Mouse (Mus musculus): ENCODE measurements around the gene Foxd4. TPM values are rescaled to one million over a fixed set of nuclear protein-coding genes. Genes with fewer than 3 reads are reported as not detected.

Foxd4 gene
- polyA plus RNA-seq, 1 experiment from 2014 or later, result not detected

GRCm38 (mm10) chr19:24902256-24902655 lies 1.3 kb upstream of the Foxd4 start:
- Histone ChIP-seq H3K36me3 (ENCODE audit: control insufficient read depth, insufficient read depth, low read length) (no peaks in the 10 kb centered on the region), H3K4me2 (ENCODE audit: low read depth, low read length, severe bottlenecking) (no peak overlapping the region), H3K9ac (ENCODE audit: low read length) (no peak overlapping the region), H3K27me3 (ENCODE audit: control insufficient read depth, insufficient read depth, low read length) (peaks cover 52% of the 10 kb centered on the region), H3K4me1 (replicated peaks; ENCODE audit: control insufficient read depth, insufficient read depth, low read length) (peaks cover 10% of the 10 kb centered on the region), H3K9me3 (ENCODE audit: control insufficient read depth, low read length) (no peaks in the 10 kb centered on the region), H3K4me3 (ENCODE audit: low read depth, low read length) (no peak overlapping the region), H3K27ac (ENCODE audit: low read depth, low read length) (no peak overlapping the region)
- no peak for DNase-seq (ENCODE audit: low spot score)
- ATAC-seq (replicated peaks; ENCODE audit: low FRiP score), result no peak
- WGBS, result 1% methylated on average over 2 of the region's 2 CpGs

GRCm38 (mm10) chr19:24901666-24902065 lies 669 bp upstream of the Foxd4 start:
- H3K9me3 ChIP-seq (ENCODE audit: control insufficient read depth, low read length), result no peaks in the 10 kb centered on the region
- H3K4me2 ChIP-seq (ENCODE audit: low read depth, low read length, severe bottlenecking), result no peak overlapping the region
- no peak for ATAC-seq (replicated peaks; ENCODE audit: low FRiP score)
- H3K4me3 ChIP-seq (ENCODE audit: low read depth, low read length), result no peak overlapping the region
- H3K27me3 ChIP-seq (ENCODE audit: control insufficient read depth, insufficient read depth, low read length), result peaks cover 58% of the 10 kb centered on the region
- H3K9ac ChIP-seq (ENCODE audit: low read length), result no peak overlapping the region
- WGBS, result 7% methylated on average over 3 of the region's 3 CpGs
- peaks cover 12% of the 10 kb centered on the region for H3K4me1 ChIP-seq (replicated peaks; ENCODE audit: control insufficient read depth, insufficient read depth, low read length)
- DNase-seq (ENCODE audit: low spot score), result no peak
- no peak overlapping the region for H3K27ac ChIP-seq (ENCODE audit: low read depth, low read length)
- no peaks in the 10 kb centered on the region for H3K36me3 ChIP-seq (ENCODE audit: control insufficient read depth, insufficient read depth, low read length)

GRCm38 (mm10) chr19:24899578-24900544 lies 1.1 kb downstream of the Foxd4 start:
- under 1% methylated on average over 83 of the region's 84 CpGs for WGBS
- H3K27me3 ChIP-seq (ENCODE audit: control insufficient read depth, insufficient read depth, low read length), result peaks cover 68% of the 10 kb centered on the region
- peak overlapping the region; percentile 20; the same call in 1 of the 2 replicates for H3K9ac ChIP-seq (ENCODE audit: low read length)
- H3K27ac ChIP-seq (ENCODE audit: low read depth, low read length), result no peak overlapping the region
- peak overlapping the region; percentile 71 for H3K4me2 ChIP-seq (ENCODE audit: low read depth, low read length, severe bottlenecking)
- peak overlapping the region; percentile 38 for H3K4me3 ChIP-seq (ENCODE audit: low read depth, low read length)
- peaks cover 12% of the 10 kb centered on the region for H3K4me1 ChIP-seq (replicated peaks; ENCODE audit: control insufficient read depth, insufficient read depth, low read length)
- DNase-seq (ENCODE audit: low spot score) (peak; percentile 76), ATAC-seq (replicated peaks; ENCODE audit: low FRiP score) (peak; percentile 66)
- H3K36me3 ChIP-seq (ENCODE audit: control insufficient read depth, insufficient read depth, low read length), result no peaks in the 10 kb centered on the region
- no peaks in the 10 kb centered on the region for H3K9me3 ChIP-seq (ENCODE audit: control insufficient read depth, low read length)

- 2% methylated on average over 34 of the region's 34 CpGs for WGBS
- H3K27ac ChIP-seq (ENCODE audit: low read depth, low read length), result no peak overlapping the region
- ATAC-seq (replicated peaks; ENCODE audit: low FRiP score) (no peak), DNase-seq (ENCODE audit: low spot score) (peak; percentile 73)
- no peaks in the 10 kb centered on the region for H3K36me3 ChIP-seq (ENCODE audit: control insufficient read depth, insufficient read depth, low read length)
- no peak overlapping the region for H3K9ac ChIP-seq (ENCODE audit: low read length)
- H3K4me3 ChIP-seq (ENCODE audit: low read depth, low read length), result peak overlapping the region; percentile 38
- peak overlapping the region; percentile 71 for H3K4me2 ChIP-seq (ENCODE audit: low read depth, low read length, severe bottlenecking)
- peaks cover 12% of the 10 kb centered on the region for H3K4me1 ChIP-seq (replicated peaks; ENCODE audit: control insufficient read depth, insufficient read depth, low read length)
- H3K27me3 ChIP-seq (ENCODE audit: control insufficient read depth, insufficient read depth, low read length), result peaks cover 68% of the 10 kb centered on the region
- H3K9me3 ChIP-seq (ENCODE audit: control insufficient read depth, low read length), result no peaks in the 10 kb centered on the region
Observed at GRCm38 (mm10) chr19:24898737-24899577, 2.0 kb downstream of the Foxd4 start.

- no peak overlapping the region for H3K4me3 ChIP-seq (ENCODE audit: low read depth, low read length)
- peaks cover 12% of the 10 kb centered on the region for H3K4me1 ChIP-seq (replicated peaks; ENCODE audit: control insufficient read depth, insufficient read depth, low read length)
- under 1% methylated on average over 20 of the region's 20 CpGs for WGBS
- DNase-seq (ENCODE audit: low spot score), result peak; percentile 49
- H3K27ac ChIP-seq (ENCODE audit: low read depth, low read length), result no peak overlapping the region
- H3K36me3 ChIP-seq (ENCODE audit: control insufficient read depth, insufficient read depth, low read length), result no peaks in the 10 kb centered on the region
- no peak for ATAC-seq (replicated peaks; ENCODE audit: low FRiP score)
- H3K4me2 ChIP-seq (ENCODE audit: low read depth, low read length, severe bottlenecking), result no peak overlapping the region
- no peaks in the 10 kb centered on the region for H3K9me3 ChIP-seq (ENCODE audit: control insufficient read depth, low read length)
- H3K9ac ChIP-seq (ENCODE audit: low read length), result no peak overlapping the region
- peaks cover 65% of the 10 kb centered on the region for H3K27me3 ChIP-seq (ENCODE audit: control insufficient read depth, insufficient read depth, low read length)
Observed at GRCm38 (mm10) chr19:24897896-24898736, 2.9 kb downstream of the Foxd4 start.

GRCm38 (mm10) chr19:24897006-24897895 lies 3.7 kb downstream of the Foxd4 start:
- peak; percentile 64 for DNase-seq (ENCODE audit: low spot score)
- 1% methylated on average over 57 of the region's 57 CpGs for WGBS
- Histone ChIP-seq H3K27me3 (ENCODE audit: control insufficient read depth, insufficient read depth, low read length) (peaks cover 61% of the 10 kb centered on the region), H3K9ac (ENCODE audit: low read length) (no peak overlapping the region), H3K36me3 (ENCODE audit: control insufficient read depth, insufficient read depth, low read length) (no peaks in the 10 kb centered on the region), H3K4me1 (replicated peaks; ENCODE audit: control insufficient read depth, insufficient read depth, low read length) (peaks cover 12% of the 10 kb centered on the region), H3K27ac (ENCODE audit: low read depth, low read length) (no peak overlapping the region), H3K9me3 (ENCODE audit: control insufficient read depth, low read length) (no peaks in the 10 kb centered on the region), H3K4me3 (ENCODE audit: low read depth, low read length) (peak overlapping the region; percentile 9; the same call in 1 of the 2 replicates), H3K4me2 (ENCODE audit: low read depth, low read length, severe bottlenecking) (peak overlapping the region; percentile 31; the same call in 1 of the 2 replicates)
- no peak for ATAC-seq (replicated peaks; ENCODE audit: low FRiP score)

- DNase-seq (ENCODE audit: low spot score) (peak; percentile 43), ATAC-seq (replicated peaks; ENCODE audit: low FRiP score) (no peak)
- 34% methylated on average over 4 of the region's 4 CpGs for WGBS
- Histone ChIP-seq H3K27ac (ENCODE audit: low read depth, low read length) (no peak overlapping the region), H3K4me1 (replicated peaks; ENCODE audit: control insufficient read depth, insufficient read depth, low read length) (peaks cover 12% of the 10 kb centered on the region), H3K4me3 (ENCODE audit: low read depth, low read length) (no peak overlapping the region), H3K36me3 (ENCODE audit: control insufficient read depth, insufficient read depth, low read length) (no peaks in the 10 kb centered on the region), H3K27me3 (ENCODE audit: control insufficient read depth, insufficient read depth, low read length) (peaks cover 54% of the 10 kb centered on the region), H3K9me3 (ENCODE audit: control insufficient read depth, low read length) (no peaks in the 10 kb centered on the region), H3K4me2 (ENCODE audit: low read depth, low read length, severe bottlenecking) (no peak overlapping the region), H3K9ac (ENCODE audit: low read length) (no peak overlapping the region)
Observed at GRCm38 (mm10) chr19:24896536-24896935, 4.5 kb downstream of the Foxd4 start.

Data from forebrain, embryonic 11.5 days (tissue).